Mouse (Mus musculus): ENCODE measurements at regions not wholly inside any gene's neighbourhood (a gene's known extent, or its start where the extent isn't known, plus 50 kb on each side); places are given as distances from the start of the nearest gene placed in this dataset.

DNA sequence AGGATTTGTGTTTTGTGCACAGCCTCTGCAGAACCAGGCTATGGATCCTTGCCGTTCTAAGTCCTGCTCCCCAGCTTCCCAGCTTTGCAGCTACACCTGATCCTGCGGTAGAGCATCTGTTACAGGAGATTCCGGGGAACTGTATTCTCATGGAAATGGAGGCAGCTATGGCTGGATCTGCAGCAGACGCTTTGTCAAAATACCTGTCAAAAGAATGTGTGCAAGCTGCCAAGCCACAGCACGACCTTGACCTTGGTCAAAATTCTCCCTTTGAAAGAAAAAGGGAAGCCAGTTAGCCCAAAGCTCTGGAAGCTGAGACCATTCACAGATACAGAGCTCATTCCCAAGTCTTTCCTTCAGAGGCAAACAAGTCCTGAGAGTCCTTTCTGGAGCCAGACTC is 255.3 kb downstream of the Med13l start:
- Histone ChIP-seq H3K4me1 (replicated peaks) (peaks cover 21% of the 10 kb centered on the region), H3K27ac (ENCODE audit: poor library complexity, severe bottlenecking) (no peak overlapping the region), H3K9me3 (replicated peaks) (no peaks in the 10 kb centered on the region), H3K4me2 (no peak overlapping the region), H3K9ac (no peak overlapping the region), H3K36me3 (no peaks in the 10 kb centered on the region), H3K27me3 (replicated peaks) (no peaks in the 10 kb centered on the region), H3K4me3 (no peak overlapping the region)
- ATAC-seq (ENCODE audit: insufficient number of reproducible peaks, low FRiP score), result no peak
- WGBS, result 69% methylated on average over 5 of the region's 5 CpGs

DNA sequence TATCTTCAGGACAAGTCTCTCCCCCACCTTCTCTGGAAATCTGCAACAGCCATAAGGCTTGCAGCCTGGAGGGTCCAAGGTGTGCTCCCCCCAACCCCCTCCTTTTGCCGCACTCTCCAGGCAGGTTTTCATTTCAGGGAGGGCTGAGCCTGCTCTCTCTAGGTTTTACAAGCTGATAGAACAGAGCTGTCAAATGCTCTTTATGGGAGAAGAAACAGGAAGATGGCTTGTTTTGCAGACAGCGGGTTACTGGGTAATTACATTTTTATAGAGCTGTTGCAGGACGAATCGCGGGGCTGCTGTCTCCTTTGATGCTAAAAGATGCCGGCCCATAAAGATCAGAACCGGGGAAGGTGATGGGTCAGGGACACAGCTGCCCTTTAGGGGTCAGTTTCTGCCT is 257.8 kb downstream of the Med13l start:
- no peak overlapping the region for H3K9ac ChIP-seq
- ATAC-seq (ENCODE audit: insufficient number of reproducible peaks, low FRiP score), result no peak
- no peaks in the 10 kb centered on the region for H3K36me3 ChIP-seq
- H3K4me1 ChIP-seq (replicated peaks), result peaks cover 7% of the 10 kb centered on the region
- H3K4me3 ChIP-seq, result no peak overlapping the region
- H3K27ac ChIP-seq (ENCODE audit: poor library complexity, severe bottlenecking), result no peak overlapping the region
- no peak overlapping the region for H3K4me2 ChIP-seq
- H3K27me3 ChIP-seq (replicated peaks), result no peaks in the 10 kb centered on the region
- H3K9me3 ChIP-seq (replicated peaks), result peaks cover 11% of the 10 kb centered on the region
- WGBS, result 80% methylated on average over 7 of the region's 7 CpGs

DNA sequence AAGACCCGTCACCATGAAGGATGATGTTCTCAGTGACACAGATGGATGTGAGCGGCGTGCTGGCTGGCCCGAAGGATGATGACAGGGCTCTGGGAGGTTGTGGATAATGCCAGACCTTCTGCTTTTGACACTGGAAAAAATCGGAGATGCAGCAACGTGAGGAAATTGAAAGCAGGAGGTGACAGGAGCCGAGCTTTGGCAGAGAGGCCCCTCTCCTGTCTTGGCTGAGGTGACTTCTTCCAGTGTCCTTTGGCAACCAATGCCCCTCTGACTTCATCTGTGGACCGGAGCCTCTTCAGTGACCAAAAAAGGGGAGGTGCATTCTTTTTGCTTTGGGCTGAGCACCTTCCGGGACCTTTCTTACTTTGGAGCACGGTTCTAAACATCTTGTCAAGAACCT is 264.3 kb downstream of the Med13l start:
- H3K9me3 ChIP-seq (replicated peaks), result peaks cover 11% of the 10 kb centered on the region
- H3K36me3 ChIP-seq, result no peaks in the 10 kb centered on the region
- no peak for ATAC-seq (ENCODE audit: insufficient number of reproducible peaks, low FRiP score)
- no peaks in the 10 kb centered on the region for H3K27me3 ChIP-seq (replicated peaks)
- no peaks in the 10 kb centered on the region for H3K4me1 ChIP-seq (replicated peaks)
- no peak overlapping the region for H3K4me3 ChIP-seq
- no peak overlapping the region for H3K27ac ChIP-seq (ENCODE audit: poor library complexity, severe bottlenecking)
- 77% methylated on average over 10 of the region's 10 CpGs for WGBS
- no peak overlapping the region for H3K4me2 ChIP-seq
- no peak overlapping the region for H3K9ac ChIP-seq

DNA sequence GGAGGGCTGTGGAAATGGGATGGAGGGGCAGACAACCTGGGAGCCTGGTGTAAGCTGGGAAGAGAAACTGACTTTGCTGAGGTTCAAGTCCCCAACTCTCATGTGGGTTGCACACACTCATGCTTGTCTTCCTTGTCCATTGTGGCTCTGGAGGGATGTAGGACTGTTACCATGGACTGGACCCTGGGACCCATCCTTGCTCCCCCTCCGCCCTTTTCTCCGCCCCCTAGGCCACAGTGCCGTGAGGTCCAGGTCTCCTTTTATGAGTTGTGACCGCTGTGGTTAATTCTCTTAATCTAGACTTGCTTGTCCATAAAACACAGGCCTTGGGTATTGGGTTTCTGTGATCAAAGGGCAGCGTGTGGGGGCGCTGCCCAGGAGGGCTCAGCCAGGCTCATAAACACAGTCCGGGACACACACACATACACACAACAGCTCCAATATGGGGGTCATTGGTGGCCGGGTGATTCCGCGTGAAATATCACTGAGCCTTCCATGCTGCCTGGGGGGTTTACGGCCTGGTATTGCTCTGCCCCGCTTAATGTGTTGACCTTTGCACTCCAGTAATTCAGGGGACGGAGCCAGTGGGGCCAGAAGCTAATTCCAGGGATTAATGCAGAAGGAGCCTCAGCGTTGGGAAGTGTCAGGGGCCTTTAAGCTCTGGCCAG is 268.7 kb downstream of the Med13l start:
- Histone ChIP-seq H3K4me2 (no peak overlapping the region), H3K36me3 (no peaks in the 10 kb centered on the region), H3K4me1 (replicated peaks) (peaks cover 7% of the 10 kb centered on the region; the same call in 1 of the 2 replicates), H3K4me3 (no peak overlapping the region), H3K27ac (ENCODE audit: poor library complexity, severe bottlenecking) (no peak overlapping the region), H3K9me3 (replicated peaks) (no peaks in the 10 kb centered on the region), H3K27me3 (replicated peaks) (no peaks in the 10 kb centered on the region), H3K9ac (no peak overlapping the region)
- no peak for ATAC-seq (ENCODE audit: insufficient number of reproducible peaks, low FRiP score)
- WGBS, result 76% methylated on average over 14 of the region's 14 CpGs

DNA sequence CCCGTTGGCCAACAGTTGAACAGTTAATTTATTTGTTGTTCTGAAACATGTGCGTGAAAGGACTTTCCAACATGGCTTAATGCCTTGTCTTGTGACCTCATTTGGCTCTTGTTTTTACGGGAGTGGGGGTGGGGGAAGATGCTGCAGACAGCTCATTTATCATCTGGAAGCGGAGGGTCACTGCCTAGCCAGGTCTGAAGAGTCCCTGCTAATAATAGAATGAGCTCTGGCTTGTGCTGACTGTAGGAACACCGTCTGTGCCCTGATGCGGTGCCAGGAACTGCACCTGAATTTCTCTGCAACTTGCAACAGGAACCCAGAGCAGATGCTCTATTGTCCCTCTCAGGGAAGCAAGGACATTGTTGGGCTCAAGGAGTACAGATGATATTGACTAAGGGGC is 272.2 kb downstream of the Med13l start:
- Histone ChIP-seq H3K27me3 (replicated peaks) (no peaks in the 10 kb centered on the region), H3K27ac (ENCODE audit: poor library complexity, severe bottlenecking) (no peak overlapping the region), H3K4me2 (no peak overlapping the region), H3K36me3 (no peaks in the 10 kb centered on the region), H3K9me3 (replicated peaks) (no peaks in the 10 kb centered on the region), H3K4me1 (replicated peaks) (peaks cover 7% of the 10 kb centered on the region; the same call in 1 of the 2 replicates), H3K4me3 (no peak overlapping the region), H3K9ac (no peak overlapping the region)
- 36% methylated on average over 6 of the region's 6 CpGs for WGBS
- no peak for ATAC-seq (ENCODE audit: insufficient number of reproducible peaks, low FRiP score)

DNA sequence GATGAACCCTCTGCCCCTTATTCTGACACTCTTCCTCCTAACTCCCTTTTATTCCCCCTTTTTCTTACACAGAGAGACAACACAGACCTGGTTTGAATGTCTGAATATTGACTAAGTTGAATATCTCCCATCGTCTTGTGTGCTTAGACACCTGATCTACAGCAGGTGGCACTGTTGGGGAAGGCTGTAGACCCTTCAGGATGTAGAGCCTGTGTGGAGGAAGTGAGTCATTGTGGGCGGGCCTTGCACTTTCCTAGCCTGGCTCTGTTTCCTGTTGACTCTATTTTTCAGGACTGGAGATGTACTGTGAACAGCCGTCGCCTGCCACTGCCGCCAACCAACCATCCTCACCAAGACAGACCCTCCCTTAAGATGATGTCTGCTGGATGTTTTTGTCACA is 273.6 kb downstream of the Med13l start:
- no peaks in the 10 kb centered on the region for H3K27me3 ChIP-seq (replicated peaks)
- H3K9ac ChIP-seq, result no peak overlapping the region
- H3K36me3 ChIP-seq, result no peaks in the 10 kb centered on the region
- 77% methylated on average over 5 of the region's 5 CpGs for WGBS
- H3K4me3 ChIP-seq, result no peak overlapping the region
- no peak overlapping the region for H3K27ac ChIP-seq (ENCODE audit: poor library complexity, severe bottlenecking)
- no peak overlapping the region for H3K4me2 ChIP-seq
- ATAC-seq (ENCODE audit: insufficient number of reproducible peaks, low FRiP score), result no peak
- no peaks in the 10 kb centered on the region for H3K9me3 ChIP-seq (replicated peaks)
- H3K4me1 ChIP-seq (replicated peaks), result peaks cover 17% of the 10 kb centered on the region

DNA sequence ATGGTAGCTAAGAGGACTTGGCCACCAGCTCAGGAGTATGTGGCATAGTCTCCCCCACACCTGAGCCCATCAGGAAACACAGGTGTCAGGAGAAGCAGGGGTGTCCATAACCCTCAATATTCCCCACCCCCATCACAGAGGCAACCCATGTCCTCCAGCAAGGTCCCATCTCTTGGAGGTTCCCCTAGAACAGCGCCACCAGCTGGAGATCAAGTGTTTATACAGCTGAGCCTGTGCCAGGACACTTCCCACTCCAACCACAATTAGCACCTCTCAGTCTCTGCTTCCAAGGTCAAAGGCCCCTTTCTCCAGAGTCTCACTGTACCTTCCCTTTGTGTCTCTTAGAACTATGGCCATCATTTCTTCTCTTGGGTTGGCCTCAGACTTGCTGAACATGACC is 276.5 kb downstream of the Med13l start:
- H3K27me3 ChIP-seq (replicated peaks), result no peaks in the 10 kb centered on the region
- H3K9ac ChIP-seq, result no peak overlapping the region
- ATAC-seq (ENCODE audit: insufficient number of reproducible peaks, low FRiP score), result no peak
- no peak overlapping the region for H3K4me3 ChIP-seq
- H3K4me1 ChIP-seq (replicated peaks), result peaks cover 26% of the 10 kb centered on the region
- H3K27ac ChIP-seq (ENCODE audit: poor library complexity, severe bottlenecking), result no peak overlapping the region
- WGBS, result 25% methylated on average over 1 of the region's 1 CpGs
- H3K4me2 ChIP-seq, result no peak overlapping the region
- no peaks in the 10 kb centered on the region for H3K36me3 ChIP-seq
- no peaks in the 10 kb centered on the region for H3K9me3 ChIP-seq (replicated peaks)

DNA sequence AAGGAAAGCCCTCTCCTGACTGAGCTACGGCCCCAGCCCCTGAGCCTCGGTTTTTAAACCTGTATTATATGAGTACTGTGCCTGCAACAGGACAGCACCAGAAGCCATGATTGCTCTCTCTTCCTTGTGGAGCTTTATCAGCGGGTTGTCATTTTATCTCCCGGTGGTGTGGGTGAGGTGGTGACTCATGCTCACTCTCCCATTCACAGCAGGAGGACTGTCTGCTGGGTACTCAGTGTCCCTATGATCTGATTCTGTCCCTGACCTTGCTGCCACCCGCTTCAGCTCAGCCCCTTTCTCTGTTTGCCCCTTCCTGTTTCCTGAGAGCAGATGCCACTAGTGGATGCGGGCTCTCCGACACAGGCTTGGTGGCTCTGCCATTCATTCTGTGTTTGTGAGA is 277.9 kb downstream of the Med13l start:
- ATAC-seq (ENCODE audit: insufficient number of reproducible peaks, low FRiP score), result no peak
- WGBS, result 29% methylated on average over 7 of the region's 7 CpGs
- Histone ChIP-seq H3K4me3 (no peak overlapping the region), H3K4me2 (no peak overlapping the region), H3K4me1 (replicated peaks) (peaks cover 19% of the 10 kb centered on the region), H3K27me3 (replicated peaks) (no peaks in the 10 kb centered on the region), H3K9me3 (replicated peaks) (no peaks in the 10 kb centered on the region), H3K36me3 (no peaks in the 10 kb centered on the region), H3K27ac (ENCODE audit: poor library complexity, severe bottlenecking) (no peak overlapping the region), H3K9ac (no peak overlapping the region)

DNA sequence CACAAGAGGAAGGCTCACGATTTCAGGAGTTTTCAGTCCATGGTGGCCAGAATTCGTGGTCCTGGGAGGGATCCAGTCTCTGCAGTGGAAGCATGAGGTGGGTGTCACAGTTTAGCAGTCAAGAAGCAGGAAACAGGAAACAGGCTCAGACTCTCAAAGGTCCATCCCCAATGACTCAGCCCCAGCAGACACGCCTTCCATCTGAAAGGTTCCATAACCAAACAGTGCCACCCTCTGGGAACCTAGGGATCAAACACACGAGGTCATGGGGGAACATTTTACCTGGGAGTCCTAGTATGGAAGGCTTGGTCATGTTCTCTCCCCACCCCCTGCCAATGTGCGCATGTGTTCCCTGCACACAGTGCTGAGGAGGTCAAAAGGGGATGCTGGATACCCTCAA is 279.4 kb downstream of the Med13l start:
- no peak for ATAC-seq (ENCODE audit: insufficient number of reproducible peaks, low FRiP score)
- Histone ChIP-seq H3K27me3 (replicated peaks) (no peaks in the 10 kb centered on the region), H3K4me3 (no peak overlapping the region), H3K4me2 (no peak overlapping the region), H3K36me3 (no peaks in the 10 kb centered on the region), H3K27ac (ENCODE audit: poor library complexity, severe bottlenecking) (no peak overlapping the region), H3K4me1 (replicated peaks) (peaks cover 19% of the 10 kb centered on the region), H3K9me3 (replicated peaks) (no peaks in the 10 kb centered on the region), H3K9ac (no peak overlapping the region)
- 49% methylated on average over 5 of the region's 5 CpGs for WGBS

DNA sequence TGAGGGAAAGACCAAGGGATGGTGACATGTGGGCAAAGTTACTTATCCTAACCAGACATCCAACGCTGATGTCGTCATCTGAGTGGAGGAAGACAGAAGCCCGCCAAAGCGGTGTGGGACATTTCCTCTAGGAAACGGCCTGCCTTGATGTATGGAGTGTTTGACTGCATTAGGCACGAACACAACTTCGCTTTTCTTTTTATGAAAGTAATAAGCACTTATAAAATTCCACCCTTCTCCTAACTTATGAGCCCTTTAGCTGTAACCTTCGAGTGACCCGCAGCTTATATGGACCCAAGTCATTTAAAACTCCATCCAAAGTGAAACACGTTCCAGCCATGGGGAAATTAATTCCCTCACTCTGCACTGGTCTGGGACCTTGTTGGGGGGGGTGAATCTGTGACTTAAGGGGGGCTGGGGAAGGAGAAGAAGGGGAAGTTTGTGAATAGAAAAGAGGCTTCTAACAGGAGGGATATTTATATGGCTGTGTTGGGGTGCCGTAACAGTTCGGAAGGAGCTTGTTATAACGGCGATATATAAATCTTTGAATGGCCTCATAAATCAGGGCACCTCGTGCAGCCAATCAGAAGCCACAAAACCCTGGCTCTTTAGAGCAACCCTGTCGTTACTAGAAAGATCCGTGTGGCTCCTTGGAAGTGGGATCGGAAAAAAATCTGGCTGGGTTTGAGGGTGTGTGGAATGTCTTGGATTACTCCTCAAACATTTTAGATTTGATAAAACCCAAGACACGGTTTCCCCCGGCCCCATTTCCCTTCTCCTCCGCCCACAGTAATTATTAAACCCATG is 280.9 kb downstream of the Med13l start:
- Histone ChIP-seq H3K4me3 (no peak overlapping the region), H3K4me1 (replicated peaks) (peaks cover 19% of the 10 kb centered on the region), H3K9me3 (replicated peaks) (no peaks in the 10 kb centered on the region), H3K36me3 (no peaks in the 10 kb centered on the region), H3K4me2 (no peak overlapping the region), H3K27me3 (replicated peaks) (no peaks in the 10 kb centered on the region), H3K9ac (no peak overlapping the region), H3K27ac (ENCODE audit: poor library complexity, severe bottlenecking) (no peak overlapping the region)
- 62% methylated on average over 21 of the region's 21 CpGs for WGBS
- no peak for ATAC-seq (ENCODE audit: insufficient number of reproducible peaks, low FRiP score)

DNA sequence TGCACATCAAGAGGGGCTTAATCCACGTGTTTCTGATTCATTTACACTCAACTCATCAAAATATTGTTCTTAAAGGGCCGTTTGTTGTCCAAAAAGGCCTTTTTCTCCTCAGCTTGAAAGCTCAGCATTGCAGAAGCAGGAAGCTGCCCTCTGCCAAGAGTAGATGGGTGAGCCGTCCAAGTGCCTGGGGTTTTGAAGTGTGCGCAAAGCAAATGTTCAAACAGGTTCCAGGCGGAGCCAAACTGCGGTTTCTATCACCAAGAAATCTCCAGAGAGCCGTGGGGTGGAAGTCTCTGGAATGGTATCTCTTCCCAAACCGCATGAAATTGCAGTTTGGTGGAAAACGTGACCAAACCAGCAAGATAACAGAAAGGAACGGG is 281.5 kb downstream of the Med13l start:
- Histone ChIP-seq H3K4me1 (replicated peaks) (peaks cover 19% of the 10 kb centered on the region), H3K9ac (no peak overlapping the region), H3K36me3 (no peaks in the 10 kb centered on the region), H3K9me3 (replicated peaks) (no peaks in the 10 kb centered on the region), H3K4me2 (no peak overlapping the region), H3K27me3 (replicated peaks) (no peaks in the 10 kb centered on the region), H3K4me3 (no peak overlapping the region), H3K27ac (ENCODE audit: poor library complexity, severe bottlenecking) (no peak overlapping the region)
- ATAC-seq (ENCODE audit: insufficient number of reproducible peaks, low FRiP score), result no peak
- 46% methylated on average over 10 of the region's 10 CpGs for WGBS
